Mouse (Mus musculus): ENCODE measurements around the gene 1700012B07Rik. TPM values are rescaled to one million over a fixed set of nuclear protein-coding genes. Genes with fewer than 3 reads are reported as not detected.

1700012B07Rik gene
- polyA plus RNA-seq (2015; fragmentation: Nextera tagmentation; extraction: Ambion mirVana): not detected in 2 replicates

- no peak for ATAC-seq (replicated peaks; ENCODE audit: extremely low read depth, insufficient read depth, low FRiP score)
- no peaks in the 10 kb centered on the region for H3K27me3 ChIP-seq (ENCODE audit: control insufficient read depth, insufficient read depth, low read length)
- 72% methylated on average over 4 of the region's 4 CpGs for WGBS
- no peaks in the 10 kb centered on the region for H3K4me1 ChIP-seq (ENCODE audit: control insufficient read depth, insufficient read depth, low read length)
- no peaks in the 10 kb centered on the region for H3K9me3 ChIP-seq (replicated peaks; ENCODE audit: control insufficient read depth, low read length)
- no peak within 1 kb of the TSS for H3K9ac ChIP-seq (ENCODE audit: low read length)
- H3K4me3 ChIP-seq (ENCODE audit: low read length): no peak within 1 kb of the TSS
- H3K4me2 ChIP-seq (ENCODE audit: low read depth, low read length): no peak within 1 kb of the TSS
- H3K36me3 ChIP-seq (ENCODE audit: control insufficient read depth, insufficient read depth): no peaks in the 10 kb centered on the region
- H3K27ac ChIP-seq (ENCODE audit: low read length): no peak within 1 kb of the TSS
These were observed at the start of gene 1700012B07Rik for GRCm38 (mm10) chr11:109827946-109828345. 1700012B07Rik (minus strand) TSS chr11:109828046.

GRCm38 (mm10) chr11:109876767-109877166, 48.9 kb upstream of the 1700012B07Rik start:
- no peak overlapping the region for H3K27ac ChIP-seq (ENCODE audit: low read length)
- no peak overlapping the region for H3K9ac ChIP-seq (ENCODE audit: low read length)
- H3K4me1 ChIP-seq (ENCODE audit: control insufficient read depth, insufficient read depth, low read length): no peaks in the 10 kb centered on the region
- H3K4me3 ChIP-seq (ENCODE audit: low read length): no peak overlapping the region
- H3K27me3 ChIP-seq (ENCODE audit: control insufficient read depth, insufficient read depth, low read length): no peaks in the 10 kb centered on the region
- H3K4me2 ChIP-seq (ENCODE audit: low read depth, low read length): no peak overlapping the region
- WGBS: 82% methylated on average over 9 of the region's 9 CpGs
- H3K9me3 ChIP-seq (replicated peaks; ENCODE audit: control insufficient read depth, low read length): no peaks in the 10 kb centered on the region
- no peak for ATAC-seq (replicated peaks; ENCODE audit: extremely low read depth, insufficient read depth, low FRiP score)
- H3K36me3 ChIP-seq (ENCODE audit: control insufficient read depth, insufficient read depth): no peaks in the 10 kb centered on the region

- Histone ChIP-seq H3K4me1 (ENCODE audit: control insufficient read depth, insufficient read depth, low read length) (no peaks in the 10 kb centered on the region), H3K27ac (ENCODE audit: low read length) (peak overlapping the region; percentile 31), H3K27me3 (ENCODE audit: control insufficient read depth, insufficient read depth, low read length) (no peaks in the 10 kb centered on the region), H3K4me2 (ENCODE audit: low read depth, low read length) (no peak overlapping the region), H3K36me3 (ENCODE audit: control insufficient read depth, insufficient read depth) (no peaks in the 10 kb centered on the region), H3K4me3 (ENCODE audit: low read length) (no peak overlapping the region), H3K9ac (ENCODE audit: low read length) (no peak overlapping the region), H3K9me3 (replicated peaks; ENCODE audit: control insufficient read depth, low read length) (no peaks in the 10 kb centered on the region)
- WGBS: 68% methylated on average over 3 of the region's 3 CpGs
- ATAC-seq (replicated peaks; ENCODE audit: extremely low read depth, insufficient read depth, low FRiP score): no peak
These were observed 48.0 kb upstream of the 1700012B07Rik start for GRCm38 (mm10) chr11:109875834-109876233.

- 83% methylated on average over 1 of the region's 1 CpGs for WGBS
- no peaks in the 10 kb centered on the region for H3K27me3 ChIP-seq (ENCODE audit: control insufficient read depth, insufficient read depth, low read length)
- H3K4me3 ChIP-seq (ENCODE audit: low read length): no peak overlapping the region
- H3K9ac ChIP-seq (ENCODE audit: low read length): no peak overlapping the region
- H3K4me2 ChIP-seq (ENCODE audit: low read depth, low read length): no peak overlapping the region
- H3K36me3 ChIP-seq (ENCODE audit: control insufficient read depth, insufficient read depth): no peaks in the 10 kb centered on the region
- no peak for ATAC-seq (replicated peaks; ENCODE audit: extremely low read depth, insufficient read depth, low FRiP score)
- peak overlapping the region; percentile 31 for H3K27ac ChIP-seq (ENCODE audit: low read length)
- no peaks in the 10 kb centered on the region for H3K4me1 ChIP-seq (ENCODE audit: control insufficient read depth, insufficient read depth, low read length)
- H3K9me3 ChIP-seq (replicated peaks; ENCODE audit: control insufficient read depth, low read length): no peaks in the 10 kb centered on the region
These were observed 47.6 kb upstream of the 1700012B07Rik start for GRCm38 (mm10) chr11:109875525-109875802.

- H3K27ac ChIP-seq (ENCODE audit: low read length): peak overlapping the region; percentile 55
- H3K4me3 ChIP-seq (ENCODE audit: low read length): no peak overlapping the region
- no peaks in the 10 kb centered on the region for H3K4me1 ChIP-seq (ENCODE audit: control insufficient read depth, insufficient read depth, low read length)
- peak; percentile 46 for ATAC-seq (replicated peaks; ENCODE audit: extremely low read depth, insufficient read depth, low FRiP score)
- no peaks in the 10 kb centered on the region for H3K36me3 ChIP-seq (ENCODE audit: control insufficient read depth, insufficient read depth)
- no peaks in the 10 kb centered on the region for H3K9me3 ChIP-seq (replicated peaks; ENCODE audit: control insufficient read depth, low read length)
- 67% methylated on average over 11 of the region's 11 CpGs for WGBS
- no peaks in the 10 kb centered on the region for H3K27me3 ChIP-seq (ENCODE audit: control insufficient read depth, insufficient read depth, low read length)
- H3K9ac ChIP-seq (ENCODE audit: low read length): no peak overlapping the region
- H3K4me2 ChIP-seq (ENCODE audit: low read depth, low read length): no peak overlapping the region
These were observed 47.0 kb upstream of the 1700012B07Rik start for GRCm38 (mm10) chr11:109874651-109875524.

GRCm38 (mm10) chr11:109873852-109874610, 46.2 kb upstream of the 1700012B07Rik start:
- WGBS: 69% methylated on average over 22 of the region's 22 CpGs
- H3K4me2 ChIP-seq (ENCODE audit: low read depth, low read length): peak overlapping the region; percentile 30; the same call in 1 of the 2 replicates
- ATAC-seq (replicated peaks; ENCODE audit: extremely low read depth, insufficient read depth, low FRiP score): peak; percentile 63
- H3K27me3 ChIP-seq (ENCODE audit: control insufficient read depth, insufficient read depth, low read length): no peaks in the 10 kb centered on the region
- no peaks in the 10 kb centered on the region for H3K4me1 ChIP-seq (ENCODE audit: control insufficient read depth, insufficient read depth, low read length)
- no peaks in the 10 kb centered on the region for H3K36me3 ChIP-seq (ENCODE audit: control insufficient read depth, insufficient read depth)
- H3K27ac ChIP-seq (ENCODE audit: low read length): peak overlapping the region; percentile 55
- no peaks in the 10 kb centered on the region for H3K9me3 ChIP-seq (replicated peaks; ENCODE audit: control insufficient read depth, low read length)
- H3K9ac ChIP-seq (ENCODE audit: low read length): no peak overlapping the region
- no peak overlapping the region for H3K4me3 ChIP-seq (ENCODE audit: low read length)

- peaks cover 3% of the 10 kb centered on the region; the same call in 1 of the 2 replicates for H3K27me3 ChIP-seq (ENCODE audit: control insufficient read depth, insufficient read depth, low read length)
- no peak for ATAC-seq (replicated peaks; ENCODE audit: extremely low read depth, insufficient read depth, low FRiP score)
- peak overlapping the region; percentile 30; the same call in 1 of the 2 replicates for H3K4me2 ChIP-seq (ENCODE audit: low read depth, low read length)
- H3K27ac ChIP-seq (ENCODE audit: low read length): peak overlapping the region; percentile 46
- no peaks in the 10 kb centered on the region for H3K4me1 ChIP-seq (ENCODE audit: control insufficient read depth, insufficient read depth, low read length)
- H3K9me3 ChIP-seq (replicated peaks; ENCODE audit: control insufficient read depth, low read length): no peaks in the 10 kb centered on the region
- H3K36me3 ChIP-seq (ENCODE audit: control insufficient read depth, insufficient read depth): no peaks in the 10 kb centered on the region
- no peak overlapping the region for H3K4me3 ChIP-seq (ENCODE audit: low read length)
- 41% methylated on average over 9 of the region's 9 CpGs for WGBS
- no peak overlapping the region for H3K9ac ChIP-seq (ENCODE audit: low read length)
These were observed 45.4 kb upstream of the 1700012B07Rik start for GRCm38 (mm10) chr11:109873161-109873775.

- Histone ChIP-seq H3K9me3 (replicated peaks; ENCODE audit: control insufficient read depth, low read length) (no peaks in the 10 kb centered on the region), H3K4me1 (ENCODE audit: control insufficient read depth, insufficient read depth, low read length) (no peaks in the 10 kb centered on the region), H3K4me3 (ENCODE audit: low read length) (no peak overlapping the region), H3K27ac (ENCODE audit: low read length) (no peak overlapping the region; the same call in 1 of the 2 replicates), H3K36me3 (ENCODE audit: control insufficient read depth, insufficient read depth) (no peaks in the 10 kb centered on the region), H3K27me3 (ENCODE audit: control insufficient read depth, insufficient read depth, low read length) (peaks cover 3% of the 10 kb centered on the region; the same call in 1 of the 2 replicates), H3K4me2 (ENCODE audit: low read depth, low read length) (no peak overlapping the region), H3K9ac (ENCODE audit: low read length) (no peak overlapping the region)
- 55% methylated on average over 3 of the region's 3 CpGs for WGBS
- no peak for ATAC-seq (replicated peaks; ENCODE audit: extremely low read depth, insufficient read depth, low FRiP score)
These were observed 44.8 kb upstream of the 1700012B07Rik start for GRCm38 (mm10) chr11:109872674-109873073.

Data from heart, embryonic 16.5 days (tissue).